Mouse (Mus musculus): ENCODE results near the gene Ppp1r9a.

Gene Ppp1r9a

GRCm38 (mm10) chr6:5159385-5159791 is 256.7 kb downstream of the Ppp1r9a start:
- peaks cover 19% of the 10 kb centered on the region for H3K9me3 ChIP-seq (ENCODE audit: low read length)
- no peaks in the 10 kb centered on the region for H3K27me3 ChIP-seq (ENCODE audit: insufficient read depth, low read length)
- H3K36me3 ChIP-seq (ENCODE audit: insufficient read depth, low read length), result peaks cover 39% of the 10 kb centered on the region
- TF ChIP-seq NANOG (IDR thresholded peaks at IDR 0.05; ENCODE audit: borderline replicate concordance, low read length), result no peak
- 0 out of 2 replicates have a peak, but pooled peaks have one; percentile 5 for TF ChIP-seq CTCF (conservative IDR thresholded peaks at IDR 0.05; ENCODE audit: low read length)
- TF ChIP-seq POU5F1 (IDR thresholded peaks at IDR 0.05; ENCODE audit: borderline replicate concordance, low read length), result no peak
- H3K4me3 ChIP-seq (replicated peaks; ENCODE audit: low read length), result no peak overlapping the region
- no peaks in the 10 kb centered on the region for H3K4me1 ChIP-seq (replicated peaks; ENCODE audit: low read depth, low read length)

DNA sequence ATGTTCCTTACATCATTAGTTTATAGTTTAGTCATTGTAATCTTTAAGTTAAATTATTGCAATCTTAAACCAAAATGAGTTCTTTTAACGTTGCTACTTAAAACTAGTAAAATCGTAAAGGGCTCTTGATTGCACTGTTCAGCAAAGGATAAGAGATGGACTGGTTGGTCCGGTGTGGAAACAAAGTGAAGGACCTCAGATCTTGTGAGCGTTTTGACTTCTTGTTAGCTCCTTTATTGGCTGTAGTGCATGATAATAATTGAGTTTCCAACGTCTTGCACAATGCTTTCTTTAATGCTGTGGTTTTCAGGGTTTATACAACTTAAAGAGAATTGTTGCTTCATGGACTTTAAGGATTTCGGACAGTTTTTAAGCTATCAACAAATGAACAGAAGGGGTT is 259.3 kb downstream of the Ppp1r9a start:
- Histone ChIP-seq H3K4me1 (replicated peaks; ENCODE audit: low read depth, low read length) (0 out of 2 replicates have a peak, but pooled peaks cover under 1% of the 10 kb centered on the region), H3K4me3 (replicated peaks; ENCODE audit: low read length) (no peak overlapping the region), H3K27me3 (ENCODE audit: insufficient read depth, low read length) (no peaks in the 10 kb centered on the region), H3K36me3 (ENCODE audit: insufficient read depth, low read length) (peaks cover 20% of the 10 kb centered on the region), H3K9me3 (ENCODE audit: low read length) (no peaks in the 10 kb centered on the region)
- TF ChIP-seq NANOG (IDR thresholded peaks at IDR 0.05; ENCODE audit: borderline replicate concordance, low read length), result no peak
- TF ChIP-seq POU5F1 (IDR thresholded peaks at IDR 0.05; ENCODE audit: borderline replicate concordance, low read length), result no peak
- TF ChIP-seq CTCF (conservative IDR thresholded peaks at IDR 0.05; ENCODE audit: low read length), result no peak

DNA sequence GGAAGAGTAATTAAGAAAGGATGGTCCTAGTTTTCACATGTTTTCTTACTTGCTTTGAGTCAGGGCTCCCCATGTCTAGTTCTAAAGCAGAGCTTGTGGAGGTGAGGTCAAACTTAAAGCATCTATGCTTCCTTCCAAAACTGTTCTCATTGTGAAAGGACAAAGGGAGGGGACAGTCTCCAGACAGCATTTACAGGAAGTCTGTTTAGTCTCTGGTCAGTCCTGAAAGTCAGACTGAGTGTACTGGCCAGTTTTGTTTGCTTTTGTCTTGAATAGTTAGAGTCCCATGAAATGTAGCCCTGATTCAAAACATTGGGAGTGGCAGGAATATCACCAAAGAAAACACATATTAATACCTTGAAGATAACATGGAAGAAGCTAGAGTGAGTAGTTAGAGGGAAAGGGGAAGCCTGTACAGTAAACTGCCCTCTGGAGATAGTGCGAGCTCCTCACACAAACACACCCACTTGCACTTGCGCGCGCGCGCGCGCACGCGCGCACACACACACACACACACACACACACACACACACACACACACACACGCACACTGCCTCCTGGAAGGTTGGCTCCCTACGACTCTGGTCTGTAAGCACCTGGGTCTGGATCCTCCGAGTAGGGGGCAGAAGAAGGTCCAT is 260.9 kb downstream of the Ppp1r9a start:
- no peak overlapping the region for H3K4me3 ChIP-seq (replicated peaks; ENCODE audit: low read length)
- H3K36me3 ChIP-seq (ENCODE audit: insufficient read depth, low read length), result peaks cover 17% of the 10 kb centered on the region
- H3K27me3 ChIP-seq (ENCODE audit: insufficient read depth, low read length), result no peaks in the 10 kb centered on the region
- TF ChIP-seq POU5F1 (IDR thresholded peaks at IDR 0.05; ENCODE audit: borderline replicate concordance, low read length) (no peak), CTCF (conservative IDR thresholded peaks at IDR 0.05; ENCODE audit: low read length) (no peak), NANOG (IDR thresholded peaks at IDR 0.05; ENCODE audit: borderline replicate concordance, low read length) (no peak)
- no peaks in the 10 kb centered on the region for H3K9me3 ChIP-seq (ENCODE audit: low read length)
- peaks cover 8% of the 10 kb centered on the region; the same call in 1 of the 2 replicates for H3K4me1 ChIP-seq (replicated peaks; ENCODE audit: low read depth, low read length)

DNA sequence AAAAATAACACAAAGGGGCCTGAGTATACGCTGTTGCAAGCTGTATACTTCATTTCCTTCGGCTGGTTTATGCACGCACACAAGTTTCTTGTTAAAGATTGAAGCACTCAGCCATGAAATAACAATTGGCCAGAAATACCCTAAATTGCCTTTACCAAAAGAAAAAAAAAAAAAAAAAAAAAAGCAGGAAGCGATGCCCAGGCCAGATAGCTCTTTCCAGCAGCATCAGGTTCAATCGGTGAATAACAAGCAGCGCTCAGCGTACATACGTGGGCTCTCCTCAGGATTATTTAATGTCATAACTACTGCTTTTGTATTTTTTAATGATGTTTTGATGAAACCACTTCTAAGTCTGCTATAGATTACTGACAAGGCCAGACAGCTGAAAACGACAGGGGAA is 262.1 kb downstream of the Ppp1r9a start:
- Histone ChIP-seq H3K4me3 (replicated peaks; ENCODE audit: low read length) (no peak overlapping the region), H3K36me3 (ENCODE audit: insufficient read depth, low read length) (peaks cover 5% of the 10 kb centered on the region), H3K9me3 (ENCODE audit: low read length) (no peaks in the 10 kb centered on the region), H3K27me3 (ENCODE audit: insufficient read depth, low read length) (no peaks in the 10 kb centered on the region), H3K4me1 (replicated peaks; ENCODE audit: low read depth, low read length) (peaks cover 8% of the 10 kb centered on the region; the same call in 1 of the 2 replicates)
- no peak for TF ChIP-seq NANOG (IDR thresholded peaks at IDR 0.05; ENCODE audit: borderline replicate concordance, low read length)
- TF ChIP-seq CTCF (conservative IDR thresholded peaks at IDR 0.05; ENCODE audit: low read length), result no peak
- no peak for TF ChIP-seq POU5F1 (IDR thresholded peaks at IDR 0.05; ENCODE audit: borderline replicate concordance, low read length)

GRCm38 (mm10) chr6:5167051-5167677 is 264.4 kb downstream of the Ppp1r9a start:
- H3K4me3 ChIP-seq (replicated peaks; ENCODE audit: low read length), result no peak overlapping the region; the same call in 1 of the 2 replicates
- TF ChIP-seq POU5F1 (IDR thresholded peaks at IDR 0.05; ENCODE audit: borderline replicate concordance, low read length), result no peak
- no peak for TF ChIP-seq CTCF (conservative IDR thresholded peaks at IDR 0.05; ENCODE audit: low read length)
- no peak for TF ChIP-seq NANOG (IDR thresholded peaks at IDR 0.05; ENCODE audit: borderline replicate concordance, low read length)

GRCm38 (mm10) chr6:5168158-5168557 is 265.4 kb downstream of the Ppp1r9a start:
- Histone ChIP-seq H3K4me1 (replicated peaks; ENCODE audit: low read depth, low read length) (peaks cover 16% of the 10 kb centered on the region), H3K9me3 (ENCODE audit: low read length) (no peaks in the 10 kb centered on the region), H3K36me3 (ENCODE audit: insufficient read depth, low read length) (no peaks in the 10 kb centered on the region), H3K4me3 (replicated peaks; ENCODE audit: low read length) (no peak overlapping the region), H3K27me3 (ENCODE audit: insufficient read depth, low read length) (0 out of 2 replicates have a peak, but pooled peaks cover 3% of the 10 kb centered on the region)
- TF ChIP-seq CTCF (conservative IDR thresholded peaks at IDR 0.05; ENCODE audit: low read length), result no peak
- TF ChIP-seq POU5F1 (IDR thresholded peaks at IDR 0.05; ENCODE audit: borderline replicate concordance, low read length), result no peak
- no peak for TF ChIP-seq NANOG (IDR thresholded peaks at IDR 0.05; ENCODE audit: borderline replicate concordance, low read length)

More at GRCm38 (mm10) chr6:5167051-5167677, 264.4 kb downstream of the Ppp1r9a start:
- Histone ChIP-seq H3K36me3 (ENCODE audit: insufficient read depth, low read length) (no peaks in the 10 kb centered on the region), H3K27me3 (ENCODE audit: insufficient read depth, low read length) (0 out of 2 replicates have a peak, but pooled peaks cover 3% of the 10 kb centered on the region), H3K9me3 (ENCODE audit: low read length) (no peaks in the 10 kb centered on the region), H3K4me1 (replicated peaks; ENCODE audit: low read depth, low read length) (peaks cover 8% of the 10 kb centered on the region; the same call in 1 of the 2 replicates)

DNA sequence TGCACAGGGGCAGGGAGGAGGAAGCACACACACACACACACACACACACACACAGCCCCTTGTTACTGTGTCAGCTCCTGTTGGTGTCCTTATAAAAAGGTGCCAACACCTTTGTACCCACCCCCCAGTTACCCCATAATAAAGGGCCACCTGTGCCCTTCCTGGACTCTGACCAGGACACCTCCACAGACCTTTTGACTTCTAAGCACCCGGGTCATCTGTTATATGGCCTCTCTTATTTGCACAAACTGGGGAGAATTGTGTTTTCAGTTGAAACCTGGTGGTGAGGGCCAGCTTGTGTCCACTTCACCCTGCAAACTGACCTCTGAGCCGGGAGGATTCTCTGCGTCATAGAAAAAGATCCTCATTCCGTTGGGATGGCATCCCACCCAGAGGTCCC is 268.7 kb downstream of the Ppp1r9a start:
- Histone ChIP-seq H3K36me3 (ENCODE audit: insufficient read depth, low read length) (no peaks in the 10 kb centered on the region), H3K9me3 (ENCODE audit: low read length) (0 out of 2 replicates have a peak, but pooled peaks cover 3% of the 10 kb centered on the region)
- TF ChIP-seq NANOG (IDR thresholded peaks at IDR 0.05; ENCODE audit: borderline replicate concordance, low read length) (no peak), POU5F1 (IDR thresholded peaks at IDR 0.05; ENCODE audit: borderline replicate concordance, low read length) (no peak), CTCF (conservative IDR thresholded peaks at IDR 0.05; ENCODE audit: low read length) (no peak)

DNA sequence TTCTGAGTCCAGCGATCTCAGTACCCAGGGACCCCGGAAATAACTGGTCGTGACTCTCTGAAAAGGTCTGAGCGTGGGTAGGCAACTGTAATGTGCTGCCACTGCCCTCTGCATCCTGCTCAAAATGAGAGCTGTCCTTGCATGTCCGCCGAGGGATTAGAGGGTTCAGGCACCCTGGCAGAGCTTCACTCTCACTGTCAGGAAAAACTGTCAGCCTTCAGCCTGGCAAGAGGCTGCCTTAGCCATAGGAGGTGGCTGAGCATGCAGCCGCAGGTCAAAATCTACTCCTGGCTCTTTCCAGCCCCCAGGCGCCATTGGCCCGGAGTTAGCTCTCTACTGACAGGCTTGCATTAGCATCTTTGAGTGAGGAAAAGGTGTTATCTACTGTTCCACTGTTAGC is 269.9 kb downstream of the Ppp1r9a start:
- TF ChIP-seq POU5F1 (IDR thresholded peaks at IDR 0.05; ENCODE audit: borderline replicate concordance, low read length), result no peak
- H3K4me3 ChIP-seq (replicated peaks; ENCODE audit: low read length), result peak overlapping the region; percentile 60
- H3K36me3 ChIP-seq (ENCODE audit: insufficient read depth, low read length), result no peaks in the 10 kb centered on the region
- H3K9me3 ChIP-seq (ENCODE audit: low read length), result 0 out of 2 replicates have a peak, but pooled peaks cover 3% of the 10 kb centered on the region
- peaks cover 10% of the 10 kb centered on the region for H3K4me1 ChIP-seq (replicated peaks; ENCODE audit: low read depth, low read length)
- H3K27me3 ChIP-seq (ENCODE audit: insufficient read depth, low read length), result 0 out of 2 replicates have a peak, but pooled peaks cover 3% of the 10 kb centered on the region

More for the DNA sequence above, 268.7 kb downstream of the Ppp1r9a start:
- no peak overlapping the region for H3K4me3 ChIP-seq (replicated peaks; ENCODE audit: low read length)
- 0 out of 2 replicates have a peak, but pooled peaks cover 3% of the 10 kb centered on the region for H3K27me3 ChIP-seq (ENCODE audit: insufficient read depth, low read length)
- peaks cover 16% of the 10 kb centered on the region for H3K4me1 ChIP-seq (replicated peaks; ENCODE audit: low read depth, low read length)

Measured in E14TG2a.4 (cell line).